Mouse (Mus musculus): ENCODE measurements around the gene Tmem63b. TPM values are rescaled to one million over a fixed set of nuclear protein-coding genes. Genes with fewer than 3 reads are reported as not detected.

Tmem63b gene
- total RNA-seq, 1 experiment = 89.1 TPM

DNA sequence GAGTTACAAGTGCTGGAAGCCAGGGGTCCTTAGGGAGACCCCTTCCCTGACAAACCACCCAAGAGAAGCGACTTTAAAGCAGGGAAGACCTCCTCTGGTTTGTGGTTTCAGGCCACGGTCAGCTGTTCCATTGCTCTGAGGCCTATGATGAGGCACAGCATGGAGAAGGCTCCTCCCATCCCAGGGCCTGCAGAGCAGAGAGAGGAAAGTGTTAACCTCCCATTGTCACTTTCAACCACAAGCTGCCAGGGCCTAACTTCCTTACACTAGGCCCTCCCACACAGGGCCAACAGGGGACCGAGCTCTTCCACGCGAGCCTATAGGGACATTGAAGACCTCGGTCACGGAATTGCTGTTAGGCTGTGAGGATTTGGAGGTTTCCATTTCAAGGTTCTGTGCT lies 16.5 kb upstream of the Tmem63b start:
- Histone ChIP-seq H3K36me3 (ENCODE audit: control insufficient read depth, insufficient read depth, low read length, poor library complexity, severe bottlenecking) (peaks cover 2% of the 10 kb centered on the region; the same call in 1 of the 2 replicates), H3K9ac (ENCODE audit: insufficient read depth, low read depth, low read length, poor library complexity, severe bottlenecking) (no peak overlapping the region), H3K27ac (ENCODE audit: insufficient read depth, low read depth, low read length, poor library complexity, severe bottlenecking) (no peak overlapping the region), H3K4me3 (ENCODE audit: insufficient read depth in 1 of 2, low read depth in 1 of 2, low read length in 2 of 2, poor library complexity in 1 of 2, severe bottlenecking in 1 of 2) (no peak overlapping the region), H3K4me1 (ENCODE audit: control insufficient read depth in 2 of 2, insufficient read depth in 2 of 2, low read length in 2 of 2, poor library complexity in 1 of 2) (peaks cover 0 to 13% of the 10 kb centered on the region in 2 experiments; a peak in 1 of 4 replicates), H3K9me3 (ENCODE audit: control insufficient read depth, insufficient read depth, low read depth, low read length) (no peaks in the 10 kb centered on the region)
- TF ChIP-seq ZNF384 (IDR thresholded peaks at IDR 0.05; ENCODE audit: low read depth, low read length) (no peak), ZC3H11A (IDR thresholded peaks at IDR 0.05; ENCODE audit: borderline replicate concordance, low read depth, low read length) (no peak), HCFC1 (IDR thresholded peaks at IDR 0.05; ENCODE audit: borderline replicate concordance, insufficient read depth, low read length) (no peak), MAFK (IDR thresholded peaks at IDR 0.05; ENCODE audit: insufficient read depth, low read depth, low read length) (no peak), CHD2 (IDR thresholded peaks at IDR 0.05; ENCODE audit: low read depth, low read length) (no peak)
- in situ Hi-C loops (cut with MboI; ENCODE audit: low sequenced_read_pairs in 2 of 2, unreplicated experiment in 2 of 2) = no loop called here
- no peak for DNase-seq (ENCODE audit: low read depth, low spot score)

- in situ Hi-C loops (cut with MboI; ENCODE audit: low sequenced_read_pairs in 2 of 2, unreplicated experiment in 2 of 2) = no loop called here
- H3K36me3 ChIP-seq (ENCODE audit: control insufficient read depth, insufficient read depth, low read length, poor library complexity, severe bottlenecking) = peaks cover 5% of the 10 kb centered on the region; the same call in 1 of the 2 replicates
These were observed 15.5 kb upstream of the Tmem63b start for GRCm38 (mm10) chr17:45702254-45702653.

DNA sequence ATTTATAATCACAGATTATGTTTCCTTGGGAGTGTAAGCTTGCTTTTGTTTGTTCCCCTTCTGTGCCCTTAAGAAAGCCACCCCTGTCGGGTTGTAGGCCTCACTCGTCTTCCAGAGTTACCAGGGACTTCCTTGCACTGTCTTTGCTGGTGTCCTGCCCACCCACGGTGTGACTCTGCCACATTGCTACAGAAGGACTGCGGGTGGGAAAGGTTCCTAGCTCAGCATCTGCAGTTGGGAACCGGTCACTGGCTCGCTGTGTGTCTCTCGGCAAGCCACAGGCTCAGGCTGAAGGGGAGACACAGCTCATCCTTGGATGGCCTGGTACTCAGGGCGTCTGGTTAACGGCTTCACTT lies 14.5 kb upstream of the Tmem63b start:
- Histone ChIP-seq H3K27ac (ENCODE audit: insufficient read depth, low read depth, low read length, poor library complexity, severe bottlenecking) (no peak overlapping the region), H3K9me3 (ENCODE audit: control insufficient read depth, insufficient read depth, low read depth, low read length) (no peaks in the 10 kb centered on the region), H3K36me3 (ENCODE audit: control insufficient read depth, insufficient read depth, low read length, poor library complexity, severe bottlenecking) (peaks cover 5% of the 10 kb centered on the region; the same call in 1 of the 2 replicates), H3K4me3 (ENCODE audit: insufficient read depth in 1 of 2, low read depth in 1 of 2, low read length in 2 of 2, poor library complexity in 1 of 2, severe bottlenecking in 1 of 2) (no peak overlapping the region), H3K9ac (ENCODE audit: insufficient read depth, low read depth, low read length, poor library complexity, severe bottlenecking) (no peak overlapping the region), H3K4me1 (ENCODE audit: control insufficient read depth in 2 of 2, insufficient read depth in 2 of 2, low read length in 2 of 2, poor library complexity in 1 of 2) (peaks cover 3 to 26% of the 10 kb centered on the region in 2 experiments; a peak in 1 of 4 replicates)
- in situ Hi-C loops (cut with MboI; ENCODE audit: low sequenced_read_pairs in 2 of 2, unreplicated experiment in 2 of 2) = no loop called here
- DNase-seq (ENCODE audit: low read depth, low spot score) = no peak
- TF ChIP-seq CHD2 (IDR thresholded peaks at IDR 0.05; ENCODE audit: low read depth, low read length) (no peak), ZNF384 (IDR thresholded peaks at IDR 0.05; ENCODE audit: low read depth, low read length) (no peak), MAFK (IDR thresholded peaks at IDR 0.05; ENCODE audit: insufficient read depth, low read depth, low read length) (no peak), ZC3H11A (IDR thresholded peaks at IDR 0.05; ENCODE audit: borderline replicate concordance, low read depth, low read length) (no peak), HCFC1 (IDR thresholded peaks at IDR 0.05; ENCODE audit: borderline replicate concordance, insufficient read depth, low read length) (no peak)

More at GRCm38 (mm10) chr17:45702254-45702653, 15.5 kb upstream of the Tmem63b start:
- no peak overlapping the region for H3K9ac ChIP-seq (ENCODE audit: insufficient read depth, low read depth, low read length, poor library complexity, severe bottlenecking)
- H3K9me3 ChIP-seq (ENCODE audit: control insufficient read depth, insufficient read depth, low read depth, low read length) = no peaks in the 10 kb centered on the region
- no peak overlapping the region for H3K4me3 ChIP-seq (ENCODE audit: insufficient read depth in 1 of 2, low read depth in 1 of 2, low read length in 2 of 2, poor library complexity in 1 of 2, severe bottlenecking in 1 of 2)
- H3K4me1 ChIP-seq (ENCODE audit: control insufficient read depth in 2 of 2, insufficient read depth in 2 of 2, low read length in 2 of 2, poor library complexity in 1 of 2) = peaks cover 0 to 16% of the 10 kb centered on the region in 2 experiments; a peak in 1 of 4 replicates
- no peak for DNase-seq (ENCODE audit: low read depth, low spot score)
- H3K27ac ChIP-seq (ENCODE audit: insufficient read depth, low read depth, low read length, poor library complexity, severe bottlenecking) = no peak overlapping the region
- TF ChIP-seq MAFK (IDR thresholded peaks at IDR 0.05; ENCODE audit: insufficient read depth, low read depth, low read length) (no peak), HCFC1 (IDR thresholded peaks at IDR 0.05; ENCODE audit: borderline replicate concordance, insufficient read depth, low read length) (no peak), CHD2 (IDR thresholded peaks at IDR 0.05; ENCODE audit: low read depth, low read length) (no peak)

GRCm38 (mm10) chr17:45700496-45701235 lies 14.0 kb upstream of the Tmem63b start:
- in situ Hi-C loops (cut with MboI; ENCODE audit: low sequenced_read_pairs in 2 of 2, unreplicated experiment in 2 of 2) = no loop called here
- Histone ChIP-seq H3K36me3 (ENCODE audit: control insufficient read depth, insufficient read depth, low read length, poor library complexity, severe bottlenecking) (peaks cover 5% of the 10 kb centered on the region; the same call in 1 of the 2 replicates), H3K9me3 (ENCODE audit: control insufficient read depth, insufficient read depth, low read depth, low read length) (no peaks in the 10 kb centered on the region), H3K4me3 (ENCODE audit: insufficient read depth in 1 of 2, low read depth in 1 of 2, low read length in 2 of 2, poor library complexity in 1 of 2, severe bottlenecking in 1 of 2) (no peak overlapping the region), H3K4me1 (ENCODE audit: control insufficient read depth in 2 of 2, insufficient read depth in 2 of 2, low read length in 2 of 2, poor library complexity in 1 of 2) (peaks cover 3 to 26% of the 10 kb centered on the region in 2 experiments; a peak in 1 of 4 replicates), H3K9ac (ENCODE audit: insufficient read depth, low read depth, low read length, poor library complexity, severe bottlenecking) (no peak overlapping the region), H3K27ac (ENCODE audit: insufficient read depth, low read depth, low read length, poor library complexity, severe bottlenecking) (no peak overlapping the region)
- DNase-seq (ENCODE audit: low read depth, low spot score) = no peak
- TF ChIP-seq MAFK (IDR thresholded peaks at IDR 0.05; ENCODE audit: insufficient read depth, low read depth, low read length) = no peak
- no peak for TF ChIP-seq HCFC1 (IDR thresholded peaks at IDR 0.05; ENCODE audit: borderline replicate concordance, insufficient read depth, low read length)
- no peak for TF ChIP-seq ZC3H11A (IDR thresholded peaks at IDR 0.05; ENCODE audit: borderline replicate concordance, low read depth, low read length)
- TF ChIP-seq ZNF384 (IDR thresholded peaks at IDR 0.05; ENCODE audit: low read depth, low read length) = no peak
- TF ChIP-seq CHD2 (IDR thresholded peaks at IDR 0.05; ENCODE audit: low read depth, low read length) = no peak

All from ES-E14 (cell line).